Mouse (Mus musculus) layer of hippocampus, postnatal 10 days (tissue): ENCODE data around the gene Raet1d. TPM values are rescaled to one million over a fixed set of nuclear protein-coding genes. Genes with fewer than 3 reads are reported as not detected.

Source experiments
- total RNA-seq, 2 experiments: library from RNA; stranded (reverse); gene quantifications; 2 replicates each; pipeline ENCODE4 v1.2.3; 2021

Gene Raet1d
- total RNA-seq, 2 experiments from 2014 or later, result not detected

Other genes with a start within 250 kb of the Raet1d start
- gene E030030I06Rik, start 211.3 kb upstream of the Raet1d start, total RNA-seq, result 1 to 10 TPM; 1.2 to 1.9 TPM
- not detected for gene Raet1e, start 202.0 kb upstream of the Raet1d start, total RNA-seq
- gene H60b, start 202.0 kb upstream of the Raet1d start, total RNA-seq, result not detected